Mouse (Mus musculus): Measurements from ENCODE around the gene Rtl9. TPM values are rescaled to one million over a fixed set of nuclear protein-coding genes. Genes with fewer than 3 reads are reported as not detected.
A peak's percentile ranks its signal among the peaks of the same experiment; 100 is the strongest.

Rtl9 gene
- polyA plus RNA-seq, 1 experiment from 2014 or later = 1.3 TPM

DNA sequence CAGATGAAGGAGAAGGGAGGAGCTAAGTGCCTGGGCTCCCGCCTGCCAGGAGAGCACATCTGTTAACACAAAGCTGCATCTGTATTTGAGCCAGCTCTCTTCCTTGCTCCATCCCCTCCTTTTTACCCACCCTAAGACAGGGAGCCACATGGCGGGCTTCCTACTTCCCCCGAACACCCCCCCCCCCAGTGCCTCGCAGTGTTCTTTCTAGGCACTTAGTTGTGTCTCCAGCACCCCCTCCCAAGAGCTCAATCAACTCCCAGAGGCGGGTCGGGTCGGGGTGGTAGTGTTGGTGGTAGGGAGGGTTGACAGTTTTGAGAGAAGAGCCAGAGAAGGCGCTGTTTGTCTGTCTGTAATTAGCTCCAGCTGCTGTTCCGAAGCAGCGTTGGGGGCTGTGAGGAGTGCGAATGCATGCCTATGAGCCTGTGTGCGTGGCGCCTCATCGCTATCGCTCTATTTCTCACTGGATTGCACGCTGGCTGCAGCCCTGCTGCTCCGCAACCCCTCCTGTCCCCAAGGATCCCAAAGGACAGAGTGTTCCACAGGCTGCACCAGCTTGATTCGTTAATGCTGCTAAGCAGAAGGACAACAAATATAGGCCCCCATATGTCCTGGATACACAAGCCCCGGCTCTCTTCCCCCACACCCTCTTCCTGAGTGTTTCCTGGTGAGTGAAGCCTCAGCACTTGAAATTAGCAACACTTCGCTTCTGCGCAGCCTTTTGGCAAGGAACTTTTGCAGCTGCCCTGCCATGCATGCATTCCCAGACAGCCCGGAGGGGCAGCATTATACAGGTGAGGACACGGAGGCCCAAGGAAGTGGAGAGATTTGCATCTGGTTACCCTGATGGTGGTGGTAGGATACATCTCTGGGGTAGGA lies 18.7 kb upstream of the Rtl9 start:
- Histone ChIP-seq H3K4me1 (peaks cover 2% of the 10 kb centered on the region; the same call in 1 of the 2 replicates), H3K27me3 (peaks cover 44% of the 10 kb centered on the region), H3K9me3 (no peaks in the 10 kb centered on the region), H3K27ac (peak overlapping the region; percentile 69), H3K36me3 (no peaks in the 10 kb centered on the region), H3K9ac (no peak overlapping the region), H3K4me3 (peak overlapping the region; percentile 25), H3K4me2 (peak overlapping the region; percentile 44)
- WGBS = 31% methylated on average over 23 of the region's 23 CpGs
- peak; percentile 85 for ATAC-seq (ENCODE audit: insufficient number of reproducible peaks, low FRiP score, low TSS enrichment, low read depth)

DNA sequence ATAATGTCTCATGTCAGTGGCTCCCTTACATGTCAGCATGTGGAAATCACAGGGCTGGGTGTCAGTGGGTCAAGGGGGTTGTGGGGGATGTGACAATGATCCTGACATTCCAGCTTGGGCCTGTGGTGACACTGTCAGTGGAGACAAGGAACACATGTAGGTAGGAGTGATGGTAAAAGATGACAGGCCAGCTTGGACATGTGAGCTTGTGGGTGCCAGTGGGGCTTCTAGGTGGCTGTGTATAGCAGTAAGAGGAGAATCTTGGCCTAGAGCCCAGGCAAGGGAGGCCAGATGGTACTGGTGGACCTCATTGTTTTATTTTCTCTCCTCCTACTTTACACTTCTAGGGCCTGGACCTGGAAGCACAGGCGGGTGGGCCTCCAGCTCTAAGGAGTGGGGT lies 16.7 kb upstream of the Rtl9 start:
- Histone ChIP-seq H3K9ac (no peak overlapping the region), H3K4me2 (no peak overlapping the region), H3K4me3 (no peak overlapping the region), H3K36me3 (no peaks in the 10 kb centered on the region), H3K27me3 (peaks cover 57% of the 10 kb centered on the region), H3K27ac (no peak overlapping the region), H3K4me1 (peaks cover 2% of the 10 kb centered on the region; the same call in 1 of the 2 replicates), H3K9me3 (no peaks in the 10 kb centered on the region)
- ATAC-seq (ENCODE audit: insufficient number of reproducible peaks, low FRiP score, low TSS enrichment, low read depth) = no peak
- 80% methylated on average over 1 of the region's 1 CpGs for WGBS

DNA sequence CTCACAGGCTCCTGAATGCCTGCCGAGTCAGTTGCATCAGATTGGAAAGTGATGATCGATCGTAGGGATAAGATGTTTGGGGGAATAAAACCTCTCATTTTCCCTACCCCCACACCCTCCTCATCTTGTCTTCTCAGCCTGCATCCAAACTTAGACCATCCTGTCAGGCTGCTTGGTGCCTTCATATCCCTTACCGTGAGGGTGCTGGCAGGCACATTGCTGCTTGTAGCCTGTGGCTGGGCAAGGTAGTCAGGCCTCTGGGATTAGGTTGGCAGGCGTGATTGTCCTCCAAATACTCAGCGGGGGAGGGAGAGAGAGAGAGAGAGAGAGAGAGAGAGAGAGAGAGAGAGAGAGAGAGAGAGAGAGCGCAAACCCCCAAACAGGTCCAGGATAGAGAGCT lies 11.2 kb upstream of the Rtl9 start:
- WGBS = 66% methylated on average over 7 of the region's 7 CpGs
- H3K27me3 ChIP-seq = peaks cover 37% of the 10 kb centered on the region

DNA sequence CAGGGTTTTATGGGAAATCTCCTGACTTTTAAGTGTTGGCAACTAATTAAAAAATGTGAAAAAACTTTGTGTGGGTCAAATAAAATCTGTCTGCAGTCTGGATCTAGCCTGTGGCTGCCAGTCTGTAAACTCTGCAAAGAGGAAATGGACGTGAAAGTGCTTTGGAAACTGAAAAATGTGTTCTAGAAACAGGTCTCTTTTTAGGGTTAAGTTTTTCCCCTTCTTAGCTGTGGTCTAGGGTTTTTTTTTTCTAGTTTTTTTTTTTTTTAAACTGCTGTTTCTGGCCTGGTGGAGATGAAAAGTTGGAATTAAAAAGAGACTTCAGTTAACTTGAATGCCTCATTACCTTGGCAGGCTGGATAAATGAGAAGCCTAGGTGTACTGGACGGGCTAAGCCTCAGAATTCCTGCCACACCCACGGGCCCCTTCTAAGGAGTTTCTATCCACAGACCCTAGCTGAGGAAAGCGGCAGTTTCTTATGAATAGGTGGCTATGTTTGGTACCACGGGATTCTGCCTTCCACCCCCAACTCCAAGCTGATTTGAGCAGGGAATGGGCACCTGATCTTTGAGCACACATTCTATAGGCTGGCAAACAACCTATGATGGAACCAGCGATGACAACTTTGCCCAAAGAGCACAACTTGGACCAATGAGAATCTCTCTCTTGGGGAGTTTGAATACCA lies 8.3 kb upstream of the Rtl9 start:
- H3K9me3 ChIP-seq = no peaks in the 10 kb centered on the region
- ATAC-seq (ENCODE audit: insufficient number of reproducible peaks, low FRiP score, low TSS enrichment, low read depth) = peak; percentile 74
- H3K4me2 ChIP-seq = no peak overlapping the region
- peaks cover 34% of the 10 kb centered on the region for H3K27me3 ChIP-seq
- no peaks in the 10 kb centered on the region for H3K36me3 ChIP-seq
- peak overlapping the region; percentile 43 for H3K27ac ChIP-seq
- H3K9ac ChIP-seq = no peak overlapping the region
- 51% methylated on average over 6 of the region's 6 CpGs for WGBS
- H3K4me3 ChIP-seq = no peak overlapping the region
- H3K4me1 ChIP-seq = no peaks in the 10 kb centered on the region

More for the DNA sequence above, 11.2 kb upstream of the Rtl9 start:
- no peak overlapping the region for H3K4me2 ChIP-seq
- H3K27ac ChIP-seq = no peak overlapping the region
- no peaks in the 10 kb centered on the region for H3K4me1 ChIP-seq
- H3K4me3 ChIP-seq = no peak overlapping the region
- ATAC-seq (ENCODE audit: insufficient number of reproducible peaks, low FRiP score, low TSS enrichment, low read depth) = no peak
- no peaks in the 10 kb centered on the region for H3K36me3 ChIP-seq
- no peaks in the 10 kb centered on the region for H3K9me3 ChIP-seq
- H3K9ac ChIP-seq = no peak overlapping the region

DNA sequence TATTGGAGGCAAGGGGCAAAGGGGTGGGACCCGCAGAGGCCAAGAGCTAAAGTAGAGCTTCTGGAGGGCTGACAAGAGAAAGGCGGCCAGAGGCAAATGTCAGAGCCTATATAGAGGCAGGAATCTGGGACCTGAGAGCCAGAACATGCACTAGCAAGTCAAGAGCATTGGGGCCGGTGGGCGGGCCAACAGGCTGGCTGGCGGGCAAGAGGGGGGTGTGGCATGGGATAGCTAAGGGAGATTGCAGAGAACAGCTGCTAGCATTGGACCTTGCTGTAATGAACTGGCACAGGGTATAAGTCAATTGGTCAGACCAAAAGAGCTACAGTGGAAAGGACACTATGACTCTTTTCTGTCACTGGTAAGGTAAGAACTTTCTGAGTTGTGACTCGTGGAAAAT lies 1.8 kb upstream of the Rtl9 start:
- no peak for ATAC-seq (ENCODE audit: insufficient number of reproducible peaks, low FRiP score, low TSS enrichment, low read depth)
- H3K4me3 ChIP-seq = no peak overlapping the region
- no peaks in the 10 kb centered on the region for H3K36me3 ChIP-seq
- H3K9ac ChIP-seq = no peak overlapping the region
- no peaks in the 10 kb centered on the region for H3K4me1 ChIP-seq
- no peak overlapping the region for H3K4me2 ChIP-seq
- no peaks in the 10 kb centered on the region for H3K9me3 ChIP-seq
- H3K27me3 ChIP-seq = peaks cover 31% of the 10 kb centered on the region
- H3K27ac ChIP-seq = no peak overlapping the region
- WGBS = 73% methylated on average over 6 of the region's 6 CpGs

DNA sequence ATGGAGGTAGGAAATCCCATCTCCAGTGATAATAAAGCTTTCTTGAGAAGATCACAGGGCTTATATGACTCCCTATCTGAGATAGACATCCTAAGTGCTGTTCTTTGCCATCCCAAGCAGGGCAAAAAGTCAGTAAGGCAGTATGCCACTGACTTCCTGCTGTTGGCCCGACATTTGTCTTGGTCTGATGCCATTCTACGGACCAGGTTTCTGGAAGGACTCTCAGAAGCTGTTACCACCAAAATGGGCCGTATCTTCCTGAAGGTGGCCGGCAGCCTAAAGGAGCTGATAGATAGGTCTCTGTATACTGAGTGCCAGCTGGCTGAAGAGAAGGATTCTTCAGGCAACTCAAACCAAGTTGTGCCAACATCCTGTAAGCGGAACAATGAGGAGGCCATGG lies 3.8 kb downstream of the Rtl9 start:
- Histone ChIP-seq H3K27ac (no peak overlapping the region), H3K36me3 (no peaks in the 10 kb centered on the region), H3K27me3 (peaks cover 14% of the 10 kb centered on the region; the same call in 1 of the 2 replicates), H3K4me1 (no peaks in the 10 kb centered on the region), H3K4me2 (no peak overlapping the region), H3K4me3 (no peak overlapping the region), H3K9ac (no peak overlapping the region), H3K9me3 (no peaks in the 10 kb centered on the region)
- ATAC-seq (ENCODE audit: insufficient number of reproducible peaks, low FRiP score, low TSS enrichment, low read depth) = no peak
- 83% methylated on average over 5 of the region's 5 CpGs for WGBS

DNA sequence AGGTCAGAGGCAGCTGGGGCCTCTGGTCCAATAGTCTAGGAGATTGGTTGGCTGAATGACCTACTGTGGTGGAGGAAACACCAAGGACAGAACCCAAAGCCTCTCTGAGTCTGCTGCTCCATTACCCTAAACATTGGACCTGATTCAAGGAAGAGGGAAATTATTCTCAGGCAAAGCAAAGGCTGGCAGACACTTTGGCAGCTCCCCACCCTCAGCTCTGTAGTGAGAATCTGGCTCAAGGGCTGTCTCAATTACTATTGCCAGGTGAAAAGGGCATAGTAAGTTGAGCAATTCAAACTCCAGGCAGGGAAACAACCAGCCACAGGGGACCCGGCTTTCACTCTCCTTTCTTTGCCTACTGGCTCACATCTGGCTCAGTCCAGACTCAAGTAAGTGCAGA lies 6.5 kb downstream of the Rtl9 start:
- H3K4me1 ChIP-seq = no peaks in the 10 kb centered on the region
- H3K36me3 ChIP-seq = no peaks in the 10 kb centered on the region
- no peak overlapping the region for H3K4me3 ChIP-seq
- H3K27ac ChIP-seq = no peak overlapping the region
- no peak overlapping the region for H3K4me2 ChIP-seq
- H3K9ac ChIP-seq = no peak overlapping the region
- 77% methylated on average over 1 of the region's 1 CpGs for WGBS
- ATAC-seq (ENCODE audit: insufficient number of reproducible peaks, low FRiP score, low TSS enrichment, low read depth) = no peak
- no peaks in the 10 kb centered on the region for H3K9me3 ChIP-seq
- H3K27me3 ChIP-seq = peaks cover 11% of the 10 kb centered on the region; the same call in 1 of the 2 replicates

DNA sequence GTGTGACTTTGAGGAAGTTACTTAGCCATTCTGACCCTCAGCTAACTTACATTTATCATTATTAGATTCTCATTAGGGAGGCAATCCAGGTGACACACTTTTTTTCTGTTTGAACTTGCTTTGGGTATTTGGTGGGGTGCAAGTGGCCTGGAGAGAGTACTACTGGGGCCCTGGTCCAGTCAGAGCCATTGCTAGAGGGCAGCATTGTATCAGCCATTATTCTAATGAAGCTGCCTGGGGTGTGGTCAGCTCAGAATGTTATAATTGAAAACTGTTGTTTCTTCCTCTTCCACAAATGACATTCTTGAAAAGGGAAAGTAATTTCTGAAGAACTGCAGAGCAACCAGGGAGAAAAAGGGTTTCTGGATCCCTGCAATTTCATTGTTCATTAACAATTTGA lies 13.2 kb downstream of the Rtl9 start:
- no peak for ATAC-seq (ENCODE audit: insufficient number of reproducible peaks, low FRiP score, low TSS enrichment, low read depth)
- no peaks in the 10 kb centered on the region for H3K9me3 ChIP-seq
- no peak overlapping the region for H3K4me2 ChIP-seq
- no peaks in the 10 kb centered on the region for H3K4me1 ChIP-seq
- no peaks in the 10 kb centered on the region for H3K36me3 ChIP-seq
- no peak overlapping the region for H3K4me3 ChIP-seq
- H3K27me3 ChIP-seq = no peaks in the 10 kb centered on the region
- H3K9ac ChIP-seq = no peak overlapping the region
- no peak overlapping the region for H3K27ac ChIP-seq

Other genes starting within 250 kb of the Rtl9 start
- gene Ammecr1, start 132.9 kb upstream of the Rtl9 start, polyA plus RNA-seq (2015; fragmentation: Nextera tagmentation; extraction: Ambion mirVana) = 16.4 and 16.8 TPM in 2 replicates